Comparison of ENCODE assay signal across 28 mouse cellular contexts in the genomic region with DNA sequence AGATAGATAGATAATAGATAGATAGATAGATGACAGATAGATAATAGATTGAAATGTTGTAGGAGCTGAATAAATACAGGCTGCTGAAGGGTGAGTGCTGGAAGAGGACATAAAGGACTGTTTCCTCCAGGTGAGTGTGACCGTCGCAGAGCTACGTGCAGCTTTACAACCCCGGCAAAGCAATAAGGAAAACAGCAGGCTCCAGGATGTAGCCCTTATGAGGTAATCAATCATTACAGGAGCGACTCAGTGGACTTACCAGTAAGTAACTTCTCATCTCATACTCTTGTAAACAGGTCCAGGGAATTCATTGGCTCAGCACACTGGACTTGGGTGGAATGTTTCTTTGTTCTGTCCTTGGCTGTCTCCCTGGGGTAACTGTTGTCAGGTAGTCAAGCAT. TPM values are rescaled to one million over a fixed set of nuclear protein-coding genes. Genes with fewer than 3 reads are reported as not detected.
DNase-seq lines count a peak whose midpoint lies in the region; ATAC-seq lines count a peak whose summit lies in the region.
"Had no signal": no experiment of that assay in that cellular context is flagged by ENCODE, and none has a peak within 500 bp of the region (broad histone marks: within the 10 kb centered on the region; RNA-seq: fewer than 3 reads in every experiment).

No protein-coding gene starts in this region.

- H3K27me3 ChIP-seq in intestine, embryonic 14.5 days (replicated peaks; ENCODE audit: control insufficient read depth, insufficient read depth, low read length) = no peaks in the 10 kb centered on the region; the same call in 1 of the 2 replicates
- no peaks in the 10 kb centered on the region for H3K27me3 ChIP-seq in intestine, embryonic 16.5 days (replicated peaks; ENCODE audit: control insufficient read depth, insufficient read depth, low read length)

- no peaks in the 10 kb centered on the region for H3K4me1 ChIP-seq in intestine, embryonic 14.5 days (replicated peaks; ENCODE audit: control insufficient read depth, insufficient read depth, low read length)
- H3K4me1 ChIP-seq in intestine, embryonic 16.5 days (ENCODE audit: control insufficient read depth, insufficient read depth, low read length) = no peaks in the 10 kb centered on the region; the same call in 1 of the 2 replicates
- H3K4me1 ChIP-seq: embryonic facial prominence, embryonic 13.5 days; embryonic facial prominence, embryonic 15.5 days had no signal

- ATAC-seq in intestine, embryonic 14.5 days (replicated peaks; ENCODE audit: low FRiP score, low TSS enrichment, low read depth) = no peak; the same call in 1 of the 2 replicates
- ATAC-seq in intestine, embryonic 16.5 days = peak; percentile 81
- no peak for ATAC-seq in activated CD4-positive, CD25-positive, alpha-beta regulatory T cell, adult 4 months
- ATAC-seq: CD4-positive, CD25-positive, alpha-beta regulatory T cell, adult 4 months; forebrain, embryonic 14.5 days; forebrain, embryonic 16.5 days; Patski had no signal

- WGBS in intestine, embryonic 14.5 days = 71% methylated on average over 5 of the region's 5 CpGs
- WGBS in intestine, embryonic 16.5 days = 42% methylated on average over 5 of the region's 5 CpGs
- WGBS in large intestine, adult 2 months = 23% methylated on average over 5 of the region's 5 CpGs

- DNase-seq in intestine, embryonic 14.5 days (ENCODE audit: low spot score) = no peak
- peak; percentile 84 for DNase-seq in large intestine, adult 2 months (ENCODE audit: low read depth, low spot score)
- no peak for DNase-seq in urinary bladder, postnatal 14 days (ENCODE audit: low spot score)
- no peak for DNase-seq in right cerebral cortex, postnatal 10 days (ENCODE audit: low spot score in 2 of 2)
- DNase-seq: adrenal gland, adult 2 months; adrenal gland, postnatal 10 days; adrenal gland, postnatal 25 days; cerebellum, adult 11 months; cerebellum, adult 18-20 months; cerebellum, adult 8-10 months; cerebellum, adult 9-11 months; cerebellum, postnatal 14 days; cerebellum, postnatal 36 days; embryo, embryonic 11 days had no signal

- no peak overlapping the region for H3K4me2 ChIP-seq in intestine, embryonic 14.5 days (ENCODE audit: low read length)
- H3K4me2 ChIP-seq in intestine, embryonic 16.5 days (ENCODE audit: low read depth, low read length) = no peak overlapping the region
- H3K4me2 ChIP-seq: embryonic facial prominence, embryonic 13.5 days; embryonic facial prominence, embryonic 15.5 days; forebrain, embryonic 12.5 days had no signal

- H3K9ac ChIP-seq in intestine, embryonic 14.5 days (ENCODE audit: low read length) = no peak overlapping the region
- no peak overlapping the region for H3K9ac ChIP-seq in intestine, embryonic 16.5 days (ENCODE audit: low read depth, low read length)
- H3K9ac ChIP-seq: embryonic facial prominence, embryonic 13.5 days; embryonic facial prominence, embryonic 15.5 days; forebrain, embryonic 12.5 days had no signal

- H3K9me3 ChIP-seq in intestine, embryonic 14.5 days (ENCODE audit: control insufficient read depth, low read length) = peaks cover 4% of the 10 kb centered on the region; the same call in 1 of the 2 replicates
- H3K9me3 ChIP-seq in intestine, embryonic 16.5 days (ENCODE audit: control insufficient read depth, low read length) = peaks cover 4% of the 10 kb centered on the region; the same call in 1 of the 2 replicates
- H3K9me3 ChIP-seq: embryonic facial prominence, embryonic 15.5 days; forebrain, embryonic 12.5 days had no signal

- no peaks in the 10 kb centered on the region for H3K36me3 ChIP-seq in intestine, embryonic 14.5 days (ENCODE audit: control insufficient read depth, insufficient read depth, low read length)
- no peaks in the 10 kb centered on the region for H3K36me3 ChIP-seq in intestine, embryonic 16.5 days (ENCODE audit: control insufficient read depth, insufficient read depth, low read length)
- H3K36me3 ChIP-seq: embryonic facial prominence, embryonic 13.5 days; embryonic facial prominence, embryonic 15.5 days; forebrain, embryonic 10.5 days; forebrain, embryonic 12.5 days; G1E had no signal

- H3K4me3 ChIP-seq in intestine, embryonic 14.5 days (ENCODE audit: low read depth, low read length) = no peak overlapping the region
- H3K4me3 ChIP-seq in intestine, embryonic 16.5 days (ENCODE audit: low read length) = no peak overlapping the region
- H3K4me3 ChIP-seq: embryonic facial prominence, embryonic 13.5 days; embryonic facial prominence, embryonic 15.5 days; erythroblast, embryonic 14.5 days; forebrain, embryonic 10.5 days; forebrain, embryonic 12.5 days had no signal

- H3K27ac ChIP-seq in intestine, embryonic 14.5 days (ENCODE audit: low read depth) = peak overlapping the region; percentile 18; the same call in 1 of the 2 replicates
- peak overlapping the region; percentile 49 for H3K27ac ChIP-seq in intestine, embryonic 16.5 days (ENCODE audit: low read length)
- H3K27ac ChIP-seq: embryonic facial prominence, embryonic 13.5 days; embryonic facial prominence, embryonic 15.5 days; forebrain, embryonic 10.5 days; forebrain, embryonic 12.5 days had no signal

RNA-seq across cellular contexts. Expression of a gene that starts 11.3 kb away (rescaled TPM):
- 26.6 and 30.9 TPM in 2 replicates for polyA plus RNA-seq in intestine, embryonic 14.5 days (2014; fragmentation: Nextera tagmentation; extraction: Ambion mirVana)
- polyA plus RNA-seq in intestine, embryonic 16.5 days (2015; fragmentation: Nextera tagmentation; extraction: Ambion mirVana) = 41.8 and 44.3 TPM in 2 replicates
- 135 and 254 TPM in 2 replicates for polyA plus RNA-seq in large intestine, adult 2 months (2012; rRNA removed)
- polyA plus RNA-seq in activated CD4-positive, CD25-positive, alpha-beta regulatory T cell, adult 4 months (2017; shearing (Covaris generic)) = under 1 TPM in 1 of 2 experiments, not detected in 1; 0.25 TPM
- polyA plus RNA-seq: adrenal gland, adult 2 months; brain, embryonic 14.5 days; embryonic facial prominence, embryonic 11.5 days; erythroblast, embryonic 14.5 days; forebrain, embryonic 10.5 days; forebrain, embryonic 12.5 days; forebrain, embryonic 14.5 days; forebrain, embryonic 16.5 days; G1E had no signal

Comparison
In these comparisons a context has a peak if more than half of its experiments do, and no peak if none do; other contexts are left out.
1. RNA of a gene that starts 11.3 kb away (polyA plus RNA-seq): 135 to 254 TPM in large intestine, adult 2 months, 41.8 to 44.3 TPM in intestine, embryonic 16.5 days and 26.6 to 30.9 TPM in intestine, embryonic 14.5 days; 0.25 TPM in activated CD4-positive, CD25-positive, alpha-beta regulatory T cell, adult 4 months; every median in the first group is over 10 times any median in the second.